Mouse (Mus musculus) liver, embryonic 14.5 days (tissue): ENCODE measurements around the gene Tmtc1. TPM values are rescaled to one million over a fixed set of nuclear protein-coding genes. Genes with fewer than 3 reads are reported as not detected.

Experiments
- ATAC-seq: fragments of 200-750 bp; cut with Nextera tagmentation; 2 replicates; pipeline ENCODE4 v1.8.0; 2017; ENCODE audit warnings: moderate number of reproducible peaks, mild to moderate bottlenecking, moderate library complexity; ENCODE audit not compliant: insufficient read depth
- DNase-seq, 3 experiments: peaks; one replicate each; pipeline ENCODE4 v3.0.0-alpha.2; 2012 to 2013; ENCODE audit warnings: low read depth in 3 of 3, low spot score in 3 of 3
- H3K27ac ChIP-seq: fragments of 300-500 bp; sonication (generic); 2 replicates; pipeline ENCODE4 v1.5.1; 2014; ENCODE audit warnings: moderate library complexity, mild to moderate bottlenecking, control low read depth, inconsistent platforms
- H3K27me3 ChIP-seq: fragments of 300-500 bp; sonication (generic); 2 replicates; pipeline ENCODE4 v1.6.1; 2014; ENCODE audit warnings: mild to moderate bottlenecking, low read length, moderate library complexity; ENCODE audit not compliant: control insufficient read depth, insufficient read depth
- H3K36me3 ChIP-seq: fragments of 300-500 bp; sonication (generic); replicated peaks from 2 replicates; pipeline ENCODE4 v1.6.1; 2014; ENCODE audit warnings: low read depth; ENCODE audit not compliant: control insufficient read depth, insufficient read depth
- H3K4me1 ChIP-seq, 2 experiments: fragments of 200-500 bp in 1 of 2; fragments of 300-500 bp in 1 of 2; sonication (generic) in 1 of 2; replicated peaks; 2 replicates each; pipeline ENCODE4 v1.6.1; 2012 to 2014; ENCODE audit warnings: antibody characterized with exemption in 1 of 2, inconsistent platforms in 1 of 2, low read length in 1 of 2; ENCODE audit not compliant: control insufficient read depth in 2 of 2, insufficient read depth in 2 of 2
- H3K4me2 ChIP-seq: fragments of 300-500 bp; sonication (generic); 2 replicates; pipeline ENCODE4 v1.6.1; 2014; ENCODE audit warnings: low read depth, mild to moderate bottlenecking, control low read depth, moderate library complexity
- H3K4me3 ChIP-seq, 2 experiments: fragments of 200-500 bp in 1 of 2; fragments of 300-500 bp in 1 of 2; sonication (generic) in 1 of 2; 2 replicates each; pipeline ENCODE4 v1.5.1; 2012 to 2014; ENCODE audit warnings: low read depth in 2 of 2, low read length in 2 of 2, mild to moderate bottlenecking in 2 of 2, control low read depth in 1 of 2, inconsistent platforms in 1 of 2, moderate library complexity in 1 of 2; ENCODE audit not compliant: insufficient read depth in 1 of 2
- H3K9ac ChIP-seq: fragments of 300-500 bp; sonication (generic); replicated peaks from 2 replicates; pipeline ENCODE4 v1.6.1; 2014; ENCODE audit warnings: mild to moderate bottlenecking, control low read depth, moderate library complexity
- H3K9me3 ChIP-seq: fragments of 300-500 bp; sonication (generic); 2 replicates; pipeline ENCODE4 v1.6.1; 2016; ENCODE audit warnings: low read length, mixed read lengths; ENCODE audit not compliant: control insufficient read depth
- CTCF ChIP-seq: IDR thresholded peaks from 2 replicates; pipeline ENCODE4 v1.5.1; 2016; ENCODE audit warnings: antibody characterized with exemption, low read depth, control low read depth
- EP300 ChIP-seq: IDR thresholded peaks from 2 replicates; pipeline ENCODE4 v1.6.1; 2016; ENCODE audit warnings: antibody characterized with exemption, low read depth
- WGBS: fragments of 180-500 bp; shearing (Covaris S2); extraction: QIAGEN DNeasy Blood & Tissue Kit; methylation state at CpG from one replicate; pipeline ENCODE4 v1.1.7; 2014; ENCODE audit not compliant: insufficient replicate concordance; 5-methylcytosine and 5-hydroxymethylcytosine counted together
- polyA plus RNA-seq, 2 experiments: library from polyadenylated mRNA; depleted of rRNA in 1 of 2; stranded (reverse) in 1 of 2; unstranded in 1 of 2; fragments of >200 nt; fragmentation: Nextera tagmentation in 1 of 2; extraction: Ambion mirVana in 1 of 2; gene quantifications; 2 replicates each; pipeline versions ENCODE4 v1.2.1 to v1.2.3; 2012 to 2014

Gene Tmtc1
- polyA plus RNA-seq, 2 experiments, result 0.04 to 0.09 TPM

- no peak overlapping the region for H3K27ac ChIP-seq
- DNase-seq, result no peak
- H3K4me3 ChIP-seq, result no peak overlapping the region
- H3K9me3 ChIP-seq, result no peaks in the 10 kb centered on the region
- TF ChIP-seq EP300 (no peak), CTCF (no peak)
- no peaks in the 10 kb centered on the region; a peak in 2 of 4 replicates for H3K4me1 ChIP-seq
- H3K36me3 ChIP-seq, result no peaks in the 10 kb centered on the region
- H3K4me2 ChIP-seq, result no peak overlapping the region
- H3K9ac ChIP-seq, result no peak overlapping the region
- WGBS, result 59% methylated on average over 9 of the region's 12 CpGs
- H3K27me3 ChIP-seq, result no peaks in the 10 kb centered on the region
- ATAC-seq, result no peak
Measured at GRCm38 (mm10) chr6:148358580-148359246, 85.5 kb downstream of the Tmtc1 start.

GRCm38 (mm10) chr6:148356141-148356540 lies 88.0 kb downstream of the Tmtc1 start:
- DNase-seq (no peak), ATAC-seq (no peak)
- Histone ChIP-seq H3K36me3 (no peaks in the 10 kb centered on the region), H3K4me3 (no peak overlapping the region), H3K27ac (no peak overlapping the region), H3K9ac (no peak overlapping the region), H3K27me3 (no peaks in the 10 kb centered on the region), H3K4me2 (no peak overlapping the region), H3K9me3 (no peaks in the 10 kb centered on the region), H3K4me1 (no peaks in the 10 kb centered on the region; a peak in 2 of 4 replicates)
- TF ChIP-seq CTCF (no peak), EP300 (no peak)

GRCm38 (mm10) chr6:148354509-148355474 lies 89.4 kb downstream of the Tmtc1 start:
- WGBS, result 30% methylated on average over 84 of the region's 85 CpGs
- Histone ChIP-seq H3K36me3 (no peaks in the 10 kb centered on the region), H3K4me1 (no peaks in the 10 kb centered on the region; a peak in 2 of 4 replicates), H3K27me3 (no peaks in the 10 kb centered on the region), H3K4me3 (peak overlapping the region; percentile 42 to 59), H3K27ac (no peak overlapping the region), H3K9ac (peak overlapping the region; percentile 59), H3K9me3 (no peaks in the 10 kb centered on the region), H3K4me2 (peak overlapping the region; percentile 75)
- TF ChIP-seq CTCF (peak; percentile 69), EP300 (no peak)
- DNase-seq, result peak; percentile 52 to 67 (median 62)
- ATAC-seq, result peak; percentile 85

GRCm38 (mm10) chr6:148354151-148354508 lies 90.1 kb downstream of the Tmtc1 start:
- no peaks in the 10 kb centered on the region; a peak in 2 of 4 replicates for H3K4me1 ChIP-seq
- no peaks in the 10 kb centered on the region for H3K9me3 ChIP-seq
- H3K27ac ChIP-seq, result no peak overlapping the region
- no peaks in the 10 kb centered on the region for H3K27me3 ChIP-seq
- DNase-seq (no peak), ATAC-seq (peak; percentile 50; the same call in 1 of the 2 replicates)
- peak overlapping the region; percentile 75 for H3K4me2 ChIP-seq
- 80% methylated on average over 16 of the region's 16 CpGs for WGBS
- H3K4me3 ChIP-seq, result peak overlapping the region in 1 of 2 experiments; percentile 59; a peak in 2 of 4 replicates
- no peaks in the 10 kb centered on the region for H3K36me3 ChIP-seq
- no peak for TF ChIP-seq EP300
- TF ChIP-seq CTCF, result no peak
- no peak overlapping the region for H3K9ac ChIP-seq

- no peak for TF ChIP-seq EP300
- no peak for TF ChIP-seq CTCF
- Histone ChIP-seq H3K4me1 (no peaks in the 10 kb centered on the region), H3K27ac (no peak overlapping the region), H3K9ac (no peak overlapping the region), H3K27me3 (no peaks in the 10 kb centered on the region), H3K36me3 (no peaks in the 10 kb centered on the region), H3K9me3 (no peaks in the 10 kb centered on the region), H3K4me3 (no peak overlapping the region), H3K4me2 (no peak overlapping the region)
- no peak for ATAC-seq
- no peak for DNase-seq
- 27% methylated on average over 3 of the region's 3 CpGs for WGBS
Measured at GRCm38 (mm10) chr6:148345001-148345400, 99.2 kb downstream of the Tmtc1 start.
